Mouse (Mus musculus): ENCODE measurements around the gene Ltbp1. TPM values are rescaled to one million over a fixed set of nuclear protein-coding genes. Genes with fewer than 3 reads are reported as not detected.

The Ltbp1 gene
- total and polyA plus RNA-seq, 3 experiments: 0.01 to 0.04 TPM; not detected in 1

- no peak overlapping the region for H3K27ac ChIP-seq (ENCODE audit: control insufficient read depth, low read depth, low read length)
- no peak for TF ChIP-seq MYB (IDR thresholded peaks at IDR 0.05; ENCODE audit: low read depth, low read length)
- TF ChIP-seq POLR2AphosphoS5 (IDR thresholded peaks at IDR 0.05; ENCODE audit: borderline replicate concordance, low read depth, low read length): no peak
- TF ChIP-seq ETS1 (IDR thresholded peaks at IDR 0.05; ENCODE audit: low read depth, low read length): no peak
- TF ChIP-seq UBTF (IDR thresholded peaks at IDR 0.05; ENCODE audit: borderline replicate concordance, insufficient read depth, low read depth, low read length): no peak
- no peak for TF ChIP-seq HCFC1 (IDR thresholded peaks at IDR 0.05; ENCODE audit: low read depth, low read length)
- TF ChIP-seq BHLHE40 (IDR thresholded peaks at IDR 0.05; ENCODE audit: borderline replicate concordance, low read depth, low read length): no peak
- no peak for TF ChIP-seq TCF12 (IDR thresholded peaks at IDR 0.05; ENCODE audit: low read depth, low read length)
- no peak for TF ChIP-seq RAD21 (IDR thresholded peaks at IDR 0.05; ENCODE audit: low read depth, low read length)
- no peak for TF ChIP-seq SMC3 (IDR thresholded peaks at IDR 0.05; ENCODE audit: low read depth, low read length)
- no peak for TF ChIP-seq CHD1 (IDR thresholded peaks at IDR 0.05; ENCODE audit: low read depth, low read length)
- no peak for TF ChIP-seq TBP (IDR thresholded peaks at IDR 0.05; ENCODE audit: low read depth, low read length)
- no peak for TF ChIP-seq MXI1 (IDR thresholded peaks at IDR 0.05; ENCODE audit: low read depth, low read length)
- TF ChIP-seq MEF2A (IDR thresholded peaks at IDR 0.05; ENCODE audit: extremely low read depth, insufficient replicate concordance, low read depth, low read length, poor library complexity, severe bottlenecking): no peak
- TF ChIP-seq POLR2A (IDR thresholded peaks at IDR 0.05; ENCODE audit: control insufficient read depth in 1 of 2, insufficient read depth in 1 of 2, low read depth in 1 of 2, low read length in 2 of 2, poor library complexity in 1 of 2): no peak
- H3K27me3 ChIP-seq (ENCODE audit: control insufficient read depth in 1 of 2, insufficient read depth in 2 of 2, low read length in 2 of 2): no peaks in the 10 kb centered on the region
- no peak overlapping the region for H3K4me3 ChIP-seq (ENCODE audit: control insufficient read depth in 1 of 2, insufficient read depth in 1 of 2, low read depth in 2 of 2, low read length in 2 of 2)
- H3K9ac ChIP-seq (ENCODE audit: control insufficient read depth, low read depth, low read length, poor library complexity, severe bottlenecking): no peak overlapping the region
- no peaks in the 10 kb centered on the region for H3K4me1 ChIP-seq (ENCODE audit: control insufficient read depth in 1 of 2, insufficient read depth in 2 of 2, low read length in 2 of 2)
- H3K9me3 ChIP-seq (replicated peaks; ENCODE audit: insufficient read depth, low read length): no peaks in the 10 kb centered on the region
- no peaks in the 10 kb centered on the region for H3K79me2 ChIP-seq (ENCODE audit: control insufficient read depth, insufficient read depth, low read length, poor library complexity)
- H3K36me3 ChIP-seq (ENCODE audit: control insufficient read depth in 1 of 2, insufficient read depth in 2 of 2, low read length in 2 of 2): no peaks in the 10 kb centered on the region
- no peak for DNase-seq (ENCODE audit: low read depth, low spot score)
Measured at GRCm38 (mm10) chr17:75438162-75438561, 432.8 kb downstream of the Ltbp1 start.

GRCm38 (mm10) chr17:75439062-75439461 lies 433.7 kb downstream of the Ltbp1 start:
- Histone ChIP-seq H3K27ac (ENCODE audit: control insufficient read depth, low read depth, low read length) (no peak overlapping the region), H3K4me1 (ENCODE audit: control insufficient read depth in 1 of 2, insufficient read depth in 2 of 2, low read length in 2 of 2) (no peaks in the 10 kb centered on the region), H3K27me3 (ENCODE audit: control insufficient read depth in 1 of 2, insufficient read depth in 2 of 2, low read length in 2 of 2) (no peaks in the 10 kb centered on the region), H3K4me3 (ENCODE audit: control insufficient read depth in 1 of 2, insufficient read depth in 1 of 2, low read depth in 2 of 2, low read length in 2 of 2) (no peak overlapping the region), H3K9ac (ENCODE audit: control insufficient read depth, low read depth, low read length, poor library complexity, severe bottlenecking) (no peak overlapping the region), H3K36me3 (ENCODE audit: control insufficient read depth in 1 of 2, insufficient read depth in 2 of 2, low read length in 2 of 2) (no peaks in the 10 kb centered on the region), H3K79me2 (ENCODE audit: control insufficient read depth, insufficient read depth, low read length, poor library complexity) (no peaks in the 10 kb centered on the region), H3K9me3 (replicated peaks; ENCODE audit: insufficient read depth, low read length) (no peaks in the 10 kb centered on the region)
- no peak for DNase-seq (ENCODE audit: low read depth, low spot score)
- no peak for TF ChIP-seq SIN3A (IDR thresholded peaks at IDR 0.05; ENCODE audit: low read length)
- TF ChIP-seq BHLHE40 (IDR thresholded peaks at IDR 0.05; ENCODE audit: borderline replicate concordance, low read depth, low read length): no peak
- no peak for TF ChIP-seq NELFE (IDR thresholded peaks at IDR 0.05; ENCODE audit: low read depth, low read length)
- no peak for TF ChIP-seq MAZ (IDR thresholded peaks at IDR 0.05; ENCODE audit: low read depth, low read length)
- TF ChIP-seq CTCF (IDR thresholded peaks at IDR 0.05 in 2 of 3, conservative IDR thresholded peaks at IDR 0.05 in 1 of 3; ENCODE audit: control insufficient read depth in 1 of 3, insufficient read depth in 1 of 3, low read depth in 2 of 3, low read length in 3 of 3, poor library complexity in 1 of 3, severe bottlenecking in 1 of 3): no peak
- no peak for TF ChIP-seq TCF12 (IDR thresholded peaks at IDR 0.05; ENCODE audit: low read depth, low read length)
- TF ChIP-seq USF2 (IDR thresholded peaks at IDR 0.05; ENCODE audit: borderline replicate concordance in 1 of 2, insufficient read depth in 1 of 2, low read depth in 1 of 2, low read length in 2 of 2): no peak
- TF ChIP-seq HCFC1 (IDR thresholded peaks at IDR 0.05; ENCODE audit: low read depth, low read length): no peak
- no peak for TF ChIP-seq RAD21 (IDR thresholded peaks at IDR 0.05; ENCODE audit: low read depth, low read length)
- no peak for TF ChIP-seq ZMIZ1 (IDR thresholded peaks at IDR 0.05; ENCODE audit: low read depth, low read length)
- TF ChIP-seq MAX (IDR thresholded peaks at IDR 0.05; ENCODE audit: low read length): no peak
- no peak for TF ChIP-seq GATA1 (IDR thresholded peaks at IDR 0.05; ENCODE audit: low read depth, low read length)
- TF ChIP-seq USF1 (IDR thresholded peaks at IDR 0.05; ENCODE audit: low read depth, low read length): no peak
- TF ChIP-seq MAFK (IDR thresholded peaks at IDR 0.05; ENCODE audit: borderline replicate concordance, low read depth, low read length): no peak
- TF ChIP-seq EP300 (IDR thresholded peaks at IDR 0.05; ENCODE audit: low read depth in 1 of 2, low read length in 2 of 2): no peak
- TF ChIP-seq SMC3 (IDR thresholded peaks at IDR 0.05; ENCODE audit: low read depth, low read length): no peak
- TF ChIP-seq MYC (IDR thresholded peaks at IDR 0.05; ENCODE audit: low read depth, low read length): no peak
- no peak for TF ChIP-seq POLR2AphosphoS5 (IDR thresholded peaks at IDR 0.05; ENCODE audit: borderline replicate concordance, low read depth, low read length)
- no peak for TF ChIP-seq TBP (IDR thresholded peaks at IDR 0.05; ENCODE audit: low read depth, low read length)
- no peak for TF ChIP-seq ZNF384 (IDR thresholded peaks at IDR 0.05; ENCODE audit: low read depth, low read length)

Measured in MEL (cell line).